ENCODE assay signal across 12 mouse cellular contexts in the genomic region with DNA sequence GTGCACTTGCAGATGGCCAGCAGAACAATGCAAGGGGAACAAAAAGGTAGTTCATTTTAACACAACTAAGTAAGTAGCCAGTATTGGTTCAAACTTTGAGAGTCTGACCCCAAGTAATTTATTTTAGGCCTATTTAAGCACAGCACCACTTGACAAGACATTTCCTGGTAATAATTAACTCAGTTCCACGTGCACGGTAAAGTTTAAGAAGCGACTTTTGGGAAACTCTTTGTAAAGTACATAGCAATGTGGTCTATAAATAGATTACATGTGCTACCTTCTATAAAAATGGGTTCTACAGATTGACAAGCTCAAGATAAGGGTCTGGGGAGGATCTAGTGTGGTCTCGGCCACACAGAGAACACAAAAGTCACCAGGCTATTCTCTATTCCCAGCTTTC. TPM values are rescaled to one million over a fixed set of nuclear protein-coding genes. Genes with fewer than 3 reads are reported as not detected.
DNase-seq lines count a peak whose midpoint lies in the region; ATAC-seq lines count a peak whose summit lies in the region.
"Had no signal": no experiment of that assay in that cellular context is flagged by ENCODE, and none has a peak within 500 bp of the region (broad histone marks: within the 10 kb centered on the region; RNA-seq: fewer than 3 reads in every experiment).

No protein-coding gene starts in this region.

- no peak for DNase-seq in heart, adult 8-10 months (ENCODE audit: low spot score)
- DNase-seq in lung, postnatal 4 days = no peak
- no peak for DNase-seq in ovary, postnatal 10 days (ENCODE audit: low spot score)
- DNase-seq in left cerebral cortex, adult 18-20 months (ENCODE audit: low spot score in 2 of 2) = no peak
- DNase-seq: cerebellum, adult 8-10 months; right cerebral cortex, postnatal 4 days; thymus, postnatal 14 days had no signal

- H3K4me1 ChIP-seq in heart, embryonic 13.5 days = peaks cover 45% of the 10 kb centered on the region
- H3K4me1 ChIP-seq in lung, embryonic 16.5 days (replicated peaks; ENCODE audit: control insufficient read depth, insufficient read depth, low read length) = peaks cover 40% of the 10 kb centered on the region
- peaks cover 28% of the 10 kb centered on the region for H3K4me1 ChIP-seq in intestine, embryonic 15.5 days (replicated peaks)
- peaks cover 18% of the 10 kb centered on the region for H3K4me1 ChIP-seq in neural tube, embryonic 15.5 days

- peak overlapping the region; percentile 95 for H3K27ac ChIP-seq in heart, embryonic 13.5 days (replicated peaks)
- peak overlapping the region; percentile 98 for H3K27ac ChIP-seq in lung, embryonic 16.5 days (ENCODE audit: low read length)
- peak overlapping the region; percentile 97 for H3K27ac ChIP-seq in intestine, embryonic 15.5 days
- peak overlapping the region; percentile 74; the same call in 1 of the 2 replicates for H3K27ac ChIP-seq in neural tube, embryonic 15.5 days (replicated peaks)

- no peaks in the 10 kb centered on the region for H3K27me3 ChIP-seq in heart, embryonic 13.5 days (replicated peaks)
- H3K27me3 ChIP-seq in lung, embryonic 16.5 days (ENCODE audit: control insufficient read depth, insufficient read depth, low read depth, low read length) = no peaks in the 10 kb centered on the region
- H3K27me3 ChIP-seq in intestine, embryonic 15.5 days (replicated peaks) = no peaks in the 10 kb centered on the region
- H3K27me3 ChIP-seq in neural tube, embryonic 15.5 days (replicated peaks) = no peaks in the 10 kb centered on the region
- H3K27me3 ChIP-seq: forebrain, embryonic 12.5 days had no signal

- WGBS in heart, embryonic 13.5 days = 35% methylated on average over 4 of the region's 4 CpGs
- 27% methylated on average over 4 of the region's 4 CpGs for WGBS in lung, embryonic 16.5 days
- 21% methylated on average over 4 of the region's 4 CpGs for WGBS in intestine, embryonic 15.5 days
- WGBS in neural tube, embryonic 15.5 days = 39% methylated on average over 4 of the region's 4 CpGs

- no peak for ATAC-seq in heart, embryonic 13.5 days (ENCODE audit: extremely low read depth, insufficient number of reproducible peaks, low FRiP score, low TSS enrichment)
- ATAC-seq in lung, embryonic 16.5 days (ENCODE audit: low read depth) = no peak
- ATAC-seq in intestine, embryonic 15.5 days = peak; percentile 31
- ATAC-seq in neural tube, embryonic 15.5 days (ENCODE audit: low FRiP score) = no peak

- H3K4me2 ChIP-seq in heart, embryonic 13.5 days = no peak overlapping the region
- no peak overlapping the region; the same call in 1 of the 2 replicates for H3K4me2 ChIP-seq in lung, embryonic 16.5 days (ENCODE audit: low read depth, low read length)
- H3K4me2 ChIP-seq in intestine, embryonic 15.5 days (replicated peaks) = peak overlapping the region; percentile 35
- H3K4me2 ChIP-seq in neural tube, embryonic 15.5 days = no peak overlapping the region
- H3K4me2 ChIP-seq: forebrain, embryonic 12.5 days had no signal

- H3K9me3 ChIP-seq in heart, embryonic 13.5 days = no peaks in the 10 kb centered on the region
- H3K9me3 ChIP-seq in lung, embryonic 16.5 days (ENCODE audit: control insufficient read depth, low read length) = no peaks in the 10 kb centered on the region
- H3K9me3 ChIP-seq in intestine, embryonic 15.5 days = no peaks in the 10 kb centered on the region
- no peaks in the 10 kb centered on the region for H3K9me3 ChIP-seq in neural tube, embryonic 15.5 days (replicated peaks)
- H3K9me3 ChIP-seq: forebrain, embryonic 12.5 days had no signal

- H3K9ac ChIP-seq in heart, embryonic 13.5 days = peak overlapping the region; percentile 71; the same call in 1 of the 2 replicates
- peak overlapping the region; percentile 22; the same call in 1 of the 2 replicates for H3K9ac ChIP-seq in lung, embryonic 16.5 days (ENCODE audit: low read length)
- H3K9ac ChIP-seq in intestine, embryonic 15.5 days = peak overlapping the region; percentile 23; the same call in 1 of the 2 replicates
- H3K9ac ChIP-seq in neural tube, embryonic 15.5 days (replicated peaks) = no peak overlapping the region

- H3K4me3 ChIP-seq in heart, embryonic 13.5 days = no peak overlapping the region
- no peak overlapping the region for H3K4me3 ChIP-seq in lung, embryonic 16.5 days (ENCODE audit: low read length)
- no peak overlapping the region for H3K4me3 ChIP-seq in intestine, embryonic 15.5 days (replicated peaks)
- no peak overlapping the region for H3K4me3 ChIP-seq in neural tube, embryonic 15.5 days (replicated peaks)
- H3K4me3 ChIP-seq: forebrain, embryonic 12.5 days had no signal

- H3K36me3 ChIP-seq in heart, embryonic 13.5 days = no peaks in the 10 kb centered on the region
- no peaks in the 10 kb centered on the region for H3K36me3 ChIP-seq in lung, embryonic 16.5 days (ENCODE audit: control insufficient read depth, insufficient read depth, low read length)
- no peaks in the 10 kb centered on the region for H3K36me3 ChIP-seq in intestine, embryonic 15.5 days
- no peaks in the 10 kb centered on the region for H3K36me3 ChIP-seq in neural tube, embryonic 15.5 days
- H3K36me3 ChIP-seq: forebrain, embryonic 12.5 days had no signal

RNA-seq across cellular contexts. Expression of gene Hnrnpl, which starts 4.6 kb away (rescaled TPM):
- polyA plus RNA-seq in heart, embryonic 13.5 days (2015; fragmentation: Nextera tagmentation; extraction: Ambion mirVana) = 168 TPM in 2 replicates
- total RNA-seq in heart, adult 8-10 months (2022) = 100 to 1,000 TPM; 185 to 230 (median 214) TPM
- polyA plus RNA-seq in lung, embryonic 16.5 days (2015; fragmentation: Nextera tagmentation; extraction: Ambion mirVana) = 200 and 226 TPM in 2 replicates
- polyA plus RNA-seq in intestine, embryonic 15.5 days (2015; fragmentation: Nextera tagmentation; extraction: Ambion mirVana) = 210 and 237 TPM in 2 replicates
- 158 and 164 TPM in 2 replicates for polyA plus RNA-seq in neural tube, embryonic 15.5 days (2015; fragmentation: Nextera tagmentation; extraction: Ambion mirVana)
- total RNA-seq in left cerebral cortex, adult 18-20 months (2021) = 100 to 1,000 TPM; 427 to 456 TPM

RNA-seq across cellular contexts. Expression of gene Rinl, which starts 15.0 kb away (rescaled TPM):
- polyA plus RNA-seq in heart, embryonic 13.5 days (2015; fragmentation: Nextera tagmentation; extraction: Ambion mirVana) = 2.7 and 3.6 TPM in 2 replicates
- total RNA-seq in heart, adult 8-10 months (2022) = 1 to 10 TPM; 1.4 to 3.0 (median 1.6) TPM
- polyA plus RNA-seq in lung, embryonic 16.5 days (2015; fragmentation: Nextera tagmentation; extraction: Ambion mirVana) = 9.2 and 9.5 TPM in 2 replicates
- 4.5 and 5.6 TPM in 2 replicates for polyA plus RNA-seq in intestine, embryonic 15.5 days (2015; fragmentation: Nextera tagmentation; extraction: Ambion mirVana)
- 2.9 and 7.0 TPM in 2 replicates for polyA plus RNA-seq in neural tube, embryonic 15.5 days (2015; fragmentation: Nextera tagmentation; extraction: Ambion mirVana)
- total RNA-seq in left cerebral cortex, adult 18-20 months (2021) = 1 to 10 TPM; 2.1 to 3.9 TPM

RNA-seq across cellular contexts. Expression of gene Ech1, which starts 21.3 kb away (rescaled TPM):
- polyA plus RNA-seq in heart, embryonic 13.5 days (2015; fragmentation: Nextera tagmentation; extraction: Ambion mirVana) = 169 and 182 TPM in 2 replicates
- 1,000 to 10,000 TPM; 2,066 to 2,754 (median 2,219) TPM for total RNA-seq in heart, adult 8-10 months (2022)
- polyA plus RNA-seq in lung, embryonic 16.5 days (2015; fragmentation: Nextera tagmentation; extraction: Ambion mirVana) = 184 and 189 TPM in 2 replicates
- polyA plus RNA-seq in intestine, embryonic 15.5 days (2015; fragmentation: Nextera tagmentation; extraction: Ambion mirVana) = 234 and 260 TPM in 2 replicates
- polyA plus RNA-seq in neural tube, embryonic 15.5 days (2015; fragmentation: Nextera tagmentation; extraction: Ambion mirVana) = 91.4 and 114 TPM in 2 replicates
- 10 to 100 TPM; 53.5 to 56.6 TPM for total RNA-seq in left cerebral cortex, adult 18-20 months (2021)

RNA-seq across cellular contexts. Expression of gene Lgals4, which starts 29.9 kb away (rescaled TPM):
- polyA plus RNA-seq in heart, embryonic 13.5 days (2015; fragmentation: Nextera tagmentation; extraction: Ambion mirVana) = 4.3 and 5.6 TPM in 2 replicates
- 10 to 100 TPM; 17.3 to 32.1 (median 24.6) TPM for total RNA-seq in heart, adult 8-10 months (2022)
- polyA plus RNA-seq in lung, embryonic 16.5 days (2015; fragmentation: Nextera tagmentation; extraction: Ambion mirVana) = 12.5 and 14.2 TPM in 2 replicates
- polyA plus RNA-seq in intestine, embryonic 15.5 days (2015; fragmentation: Nextera tagmentation; extraction: Ambion mirVana) = 1,462 and 1,582 TPM in 2 replicates
- polyA plus RNA-seq in neural tube, embryonic 15.5 days (2015; fragmentation: Nextera tagmentation; extraction: Ambion mirVana) = 5.4 and 85.2 TPM in 2 replicates
- total RNA-seq in left cerebral cortex, adult 18-20 months (2021) = 1 to 10 TPM; 1.9 to 2.4 TPM

RNA-seq across cellular contexts. Expression of gene Nfkbib, which starts 36.4 kb away (rescaled TPM):
- 30.5 and 32.7 TPM in 2 replicates for polyA plus RNA-seq in heart, embryonic 13.5 days (2015; fragmentation: Nextera tagmentation; extraction: Ambion mirVana)
- total RNA-seq in heart, adult 8-10 months (2022) = 10 to 100 TPM; 22.8 to 29.1 (median 28.1) TPM
- 35.3 and 37.3 TPM in 2 replicates for polyA plus RNA-seq in lung, embryonic 16.5 days (2015; fragmentation: Nextera tagmentation; extraction: Ambion mirVana)
- polyA plus RNA-seq in intestine, embryonic 15.5 days (2015; fragmentation: Nextera tagmentation; extraction: Ambion mirVana) = 40.2 and 43.7 TPM in 2 replicates
- 75.9 and 77.6 TPM in 2 replicates for polyA plus RNA-seq in neural tube, embryonic 15.5 days (2015; fragmentation: Nextera tagmentation; extraction: Ambion mirVana)
- total RNA-seq in left cerebral cortex, adult 18-20 months (2021) = 10 to 100 TPM; 35.0 to 38.6 TPM
